Mouse (Mus musculus): Measurements from ENCODE around the gene Tmem88b. TPM values are rescaled to one million over a fixed set of nuclear protein-coding genes. Genes with fewer than 3 reads are reported as not detected.
A peak's percentile ranks its signal among the peaks of the same experiment; 100 is the strongest.
"Not testable (repeated sequence)": the region's sequence is repeated elsewhere in the genome, so short reads cannot be mapped to it uniquely, and the experiment has no call there.

Gene Tmem88b
- total RNA-seq, 2 experiments from 2014 or later, result 1.3 to 1.4 TPM

DNA sequence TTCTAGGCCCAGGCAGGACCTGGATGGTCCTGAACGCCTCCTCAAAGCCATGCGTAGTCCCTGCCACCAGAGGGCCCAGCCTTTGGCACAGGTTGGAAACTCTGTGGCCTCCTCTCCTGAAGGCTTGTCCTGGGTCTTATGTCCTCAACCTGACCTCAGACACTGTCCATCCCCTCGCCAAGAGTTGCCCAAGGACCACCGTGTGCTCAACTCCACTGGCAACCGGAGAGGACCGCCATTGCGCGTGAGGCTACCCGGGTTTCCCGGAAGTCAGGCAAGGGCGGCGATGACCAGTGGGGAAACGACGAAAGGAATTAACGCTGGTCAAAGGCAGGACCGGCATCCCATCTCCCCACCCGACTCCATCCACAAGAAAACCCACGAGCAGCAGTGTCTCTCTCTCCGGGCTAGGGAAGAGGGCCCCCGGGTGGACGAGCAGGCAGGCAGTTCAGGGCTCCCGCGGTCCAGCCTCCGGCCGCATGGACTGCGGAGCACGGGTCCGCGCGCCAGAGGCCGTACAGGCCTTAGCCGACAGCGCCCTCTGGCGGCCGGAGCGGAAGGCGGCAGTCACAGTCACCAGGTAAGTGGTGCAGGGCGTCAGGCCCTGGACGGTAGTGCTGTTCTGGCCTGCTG lies 15.7 kb downstream of the Tmem88b start:
- intact Hi-C loops (cut with DNase I; ENCODE audit: low total_unique reads), result loop anchor here (5.0 kb wide), 1 partner anchor 48 kb away; no protein-coding TSS in a partner anchor

DNA sequence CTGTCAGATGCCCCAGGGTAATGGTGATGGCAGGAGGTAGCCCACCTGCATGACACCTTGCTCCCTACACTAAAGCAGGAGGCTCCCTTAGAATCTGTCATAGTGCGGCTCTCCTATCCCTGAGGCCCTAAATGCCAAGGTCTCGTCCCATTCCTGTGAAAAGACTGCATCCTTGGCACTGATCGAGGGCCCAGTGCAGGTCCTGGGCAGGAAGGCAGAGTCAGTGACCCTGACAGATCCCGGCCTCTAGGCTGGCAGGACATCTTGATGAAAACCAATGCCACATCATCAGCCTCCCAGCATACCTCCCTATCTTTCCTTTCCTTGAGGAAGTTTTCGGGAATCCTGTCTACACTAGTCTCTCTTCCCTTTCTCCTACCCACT lies 16.2 kb downstream of the Tmem88b start:
- no peak for DNase-seq
- intact Hi-C loops (cut with DNase I; ENCODE audit: low total_unique reads), result loop anchor here (5.0 kb wide), 1 partner anchor 47 kb away; no protein-coding TSS in a partner anchor

More for the DNA sequence above, 15.7 kb downstream of the Tmem88b start:
- DNase-seq, result peak; percentile 91

DNA sequence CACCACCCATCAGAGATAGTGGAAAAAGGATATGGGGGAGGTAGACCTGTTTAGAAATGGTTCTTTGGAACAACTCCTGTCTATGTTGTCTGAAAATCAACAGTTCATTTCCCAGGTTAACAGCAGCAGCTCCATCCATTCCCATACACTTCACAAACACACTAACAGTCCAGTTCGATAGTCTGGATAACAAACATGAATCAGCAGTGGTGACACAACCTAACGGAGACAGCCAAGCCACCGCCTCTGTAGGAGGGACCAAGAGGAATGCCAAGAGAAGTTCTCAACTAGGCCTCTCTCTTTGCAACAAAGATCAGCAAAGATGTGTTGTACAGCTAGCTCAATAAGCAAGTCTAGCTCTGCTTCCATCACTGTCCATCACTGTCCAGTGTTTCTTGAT lies 23.3 kb downstream of the Tmem88b start:
- DNase-seq, result no peak
- intact Hi-C loops (cut with DNase I; ENCODE audit: low total_unique reads), result no loop called here

DNA sequence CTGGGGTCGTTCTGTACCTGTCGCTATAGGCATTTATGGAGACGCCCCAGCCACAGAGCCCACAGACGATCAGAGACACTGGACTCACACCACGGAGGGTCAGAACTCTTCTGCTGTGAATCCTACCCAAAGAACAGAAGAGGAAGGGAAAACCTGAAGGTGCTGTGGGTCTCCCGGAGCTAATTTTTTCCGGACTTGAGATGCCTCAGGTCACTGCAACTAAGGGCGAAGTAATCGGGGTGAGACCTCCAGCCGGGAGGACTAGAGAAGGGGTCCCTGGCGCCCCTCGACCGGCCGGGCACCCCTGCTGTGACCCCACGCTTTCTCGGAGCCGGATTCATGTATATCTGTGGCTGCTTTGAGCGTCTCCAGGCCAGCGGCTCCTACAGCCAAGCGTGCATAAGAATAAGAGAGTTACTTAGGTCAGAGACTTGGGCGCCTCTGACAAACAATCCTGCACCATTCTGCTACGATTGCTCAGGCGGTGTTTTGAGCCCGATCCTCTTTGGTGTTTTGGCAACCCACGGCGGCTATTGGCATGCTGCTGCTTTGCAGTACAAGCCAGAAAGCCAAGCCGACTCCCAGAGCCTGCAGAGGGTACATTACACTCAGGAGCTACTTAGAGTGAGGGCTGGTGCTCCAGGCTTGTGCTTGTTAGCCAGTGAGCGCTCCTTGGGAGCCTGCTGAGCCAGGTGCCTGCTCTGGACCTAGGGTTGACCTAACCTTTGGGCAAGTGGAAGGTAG lies 24.1 kb downstream of the Tmem88b start:
- intact Hi-C loops (cut with DNase I; ENCODE audit: low total_unique reads), result no loop called here
- DNase-seq, result no peak

GRCm38 (mm10) chr4:155760613-155761355 lies 24.9 kb downstream of the Tmem88b start, which contains the start of gene Atad3a:
Atad3a (minus strand) TSS chr4:155761093.
- DNase-seq, result peak; percentile 97
- intact Hi-C loops (cut with DNase I; ENCODE audit: low total_unique reads), result no loop called here

- intact Hi-C loops (cut with DNase I; ENCODE audit: low total_unique reads), result loop anchor here (5.0 kb wide), 1 partner anchor 37 kb away; no protein-coding TSS in a partner anchor
- DNase-seq, result no peak
These were observed 25.6 kb downstream of the Tmem88b start for GRCm38 (mm10) chr4:155759862-155760612.

DNA sequence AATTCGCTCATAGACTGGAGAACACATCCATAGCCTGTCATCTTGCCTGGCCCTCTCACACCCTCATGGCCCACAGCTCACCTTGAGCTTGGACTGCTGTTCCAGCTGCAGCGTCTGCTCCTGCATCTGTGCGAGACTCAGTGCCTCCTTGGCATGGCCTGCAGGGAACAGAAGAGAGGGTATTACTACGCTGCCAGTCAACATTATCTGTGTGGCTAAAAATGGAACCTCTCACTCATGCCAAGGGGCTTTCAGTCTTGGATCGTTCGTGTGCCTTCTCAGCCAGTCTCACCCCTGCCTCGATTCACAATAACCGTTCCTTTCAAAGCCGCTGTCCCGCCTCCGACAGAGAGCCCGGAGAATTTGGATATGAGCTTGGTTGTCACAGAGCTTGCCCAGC lies 28.7 kb downstream of the Tmem88b start:
- intact Hi-C loops (cut with DNase I; ENCODE audit: low total_unique reads), result loop anchor here (5.0 kb wide), 1 partner anchor 40 kb away; no protein-coding TSS in a partner anchor
- no peak for DNase-seq

GRCm38 (mm10) chr4:155746575-155747490 lies 38.8 kb downstream of the Tmem88b start:
- intact Hi-C loops (cut with DNase I; ENCODE audit: low total_unique reads), result no loop called here
- DNase-seq, result no peak

- no peak for DNase-seq
- intact Hi-C loops (cut with DNase I; ENCODE audit: low total_unique reads), result no loop called here
These were observed 39.6 kb downstream of the Tmem88b start for GRCm38 (mm10) chr4:155746036-155746548.

DNA sequence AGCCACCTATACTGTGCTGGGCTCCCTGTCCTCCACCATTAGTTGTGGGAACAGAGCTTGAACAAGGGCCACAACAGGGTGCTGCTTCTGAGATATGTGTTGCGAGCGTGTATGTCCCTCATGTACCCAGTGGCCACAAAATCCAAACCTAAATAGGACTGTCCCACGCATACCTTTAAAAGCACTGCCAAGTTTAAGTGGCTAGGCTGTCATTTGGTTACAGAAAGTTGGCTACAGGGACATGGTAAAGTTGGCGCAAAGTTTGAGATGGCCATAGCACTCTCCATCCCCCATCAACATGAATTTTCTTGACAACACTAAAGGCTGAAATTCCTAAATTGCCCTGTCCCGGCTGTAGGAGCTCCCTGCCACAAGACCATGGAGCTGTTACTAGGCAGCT lies 40.5 kb downstream of the Tmem88b start:
- intact Hi-C loops (cut with DNase I; ENCODE audit: low total_unique reads), result no loop called here
- no peak for DNase-seq

DNA sequence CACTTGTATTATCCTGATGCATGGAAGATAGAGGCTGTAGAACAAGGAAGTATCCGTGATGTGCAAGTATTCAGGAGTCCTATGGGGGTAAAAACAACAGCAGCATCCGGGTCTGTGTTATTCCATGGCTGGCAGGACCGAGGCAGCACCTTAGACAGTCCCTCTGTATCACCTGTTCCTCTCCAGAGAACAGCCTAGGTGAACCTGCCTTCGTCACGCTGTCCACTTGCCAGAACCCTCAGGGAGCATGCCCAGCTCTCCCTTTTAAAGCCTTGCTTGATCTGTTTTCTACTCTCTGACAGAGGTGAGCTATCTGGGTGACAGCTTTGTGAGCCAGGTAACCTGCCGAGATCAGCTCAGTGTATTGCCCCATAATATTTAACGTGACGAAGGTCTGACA lies 41.2 kb downstream of the Tmem88b start:
- DNase-seq, result no peak
- intact Hi-C loops (cut with DNase I; ENCODE audit: low total_unique reads), result no loop called here

DNA sequence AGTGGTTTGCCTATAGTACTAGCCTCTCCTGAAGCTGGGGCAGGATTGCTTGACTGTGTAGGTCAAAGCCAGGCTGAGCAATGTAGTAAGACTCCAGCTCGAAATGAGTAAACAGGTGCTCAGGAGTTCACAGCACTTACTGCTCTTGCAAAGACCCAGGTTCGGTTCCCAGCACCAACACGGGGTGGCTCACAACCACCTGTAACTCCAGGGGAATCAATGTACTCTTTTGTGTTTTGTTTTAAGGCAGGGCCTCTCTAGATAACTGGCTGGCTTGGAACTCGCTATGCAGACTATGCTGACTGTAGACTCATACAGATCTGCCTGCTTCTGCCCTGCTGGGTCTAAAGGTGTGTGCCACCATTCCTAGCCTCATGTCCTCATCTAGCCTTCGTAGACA lies 43.0 kb downstream of the Tmem88b start:
- DNase-seq, result no peak
- intact Hi-C loops (cut with DNase I; ENCODE audit: low total_unique reads), result no loop called here

DNA sequence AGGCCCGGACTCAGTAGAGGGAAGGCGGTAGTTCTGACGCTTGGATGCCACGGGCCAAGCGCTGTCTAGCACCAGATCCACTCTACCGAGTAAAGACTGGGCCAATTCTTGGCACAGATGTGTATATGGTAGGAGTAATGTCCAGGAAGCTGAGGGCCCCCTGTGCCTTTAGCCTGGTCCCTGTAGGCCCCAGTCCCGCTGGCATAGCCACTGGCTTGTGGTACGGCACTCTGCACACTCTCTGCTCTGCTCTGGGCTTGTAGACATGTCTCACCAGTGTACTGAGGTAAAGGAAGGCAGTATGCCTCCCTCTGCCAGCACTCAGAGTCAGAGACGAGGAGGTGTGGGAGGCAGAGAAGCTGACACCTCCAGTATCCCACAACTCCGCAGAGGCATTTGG lies 45.0 kb downstream of the Tmem88b start:
- DNase-seq; intact Hi-C loops (cut with DNase I; ENCODE audit: low total_unique reads): not testable (repeated sequence)

GRCm38 (mm10) chr4:155739741-155740636 lies 45.7 kb downstream of the Tmem88b start:
- intact Hi-C loops (cut with DNase I; ENCODE audit: low total_unique reads), result no loop called here
- DNase-seq, result no peak

- intact Hi-C loops (cut with DNase I; ENCODE audit: low total_unique reads), result no loop called here
- DNase-seq, result no peak
These were observed 46.5 kb downstream of the Tmem88b start for GRCm38 (mm10) chr4:155739152-155739551.

DNA sequence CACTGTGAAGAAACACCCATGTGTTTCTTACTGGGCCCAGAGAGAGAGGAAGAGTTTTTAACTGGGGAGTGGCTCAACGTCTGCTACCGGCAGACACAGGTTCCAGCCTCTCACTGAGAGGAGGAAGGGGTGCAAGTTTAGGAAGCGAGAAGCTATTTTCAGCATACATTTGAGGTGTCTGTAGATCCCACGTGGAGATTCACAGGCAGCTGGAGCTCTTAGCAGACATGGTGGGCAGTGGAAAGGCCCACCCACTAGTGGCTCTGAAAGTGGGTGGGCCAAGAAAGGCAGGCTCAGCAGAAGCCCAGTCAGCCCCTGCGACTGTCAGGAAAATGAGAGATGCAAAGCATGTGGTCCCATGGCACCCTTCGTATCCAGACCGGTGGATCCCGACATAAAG lies 47.4 kb downstream of the Tmem88b start:
- DNase-seq, result no peak
- intact Hi-C loops (cut with DNase I; ENCODE audit: low total_unique reads), result no loop called here

DNA sequence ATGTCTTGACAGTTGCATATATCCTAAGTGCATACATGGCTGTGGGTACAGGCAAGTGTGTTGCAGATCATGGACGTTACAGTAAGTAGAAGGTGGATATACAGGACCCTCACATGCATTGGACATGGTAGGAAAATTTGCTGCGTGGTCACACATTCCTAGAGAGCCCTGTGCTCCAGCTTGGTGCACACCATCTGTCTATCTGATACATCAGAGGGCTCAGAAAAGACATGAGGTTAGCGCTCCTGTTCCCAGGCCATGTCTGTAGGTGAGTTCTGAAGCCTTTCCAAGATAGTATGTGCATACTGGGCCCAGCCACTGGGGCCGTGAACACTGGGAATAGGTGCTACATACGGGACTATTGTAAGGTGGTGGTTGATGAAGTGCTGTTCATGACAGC lies 49.3 kb downstream of the Tmem88b start:
- intact Hi-C loops (cut with DNase I; ENCODE audit: low total_unique reads), result no loop called here

More for the DNA sequence above, 49.3 kb downstream of the Tmem88b start:
- no peak for DNase-seq

Data from gastrocnemius, postnatal 14 days (tissue).